Mouse (Mus musculus): ENCODE measurements around the gene Gm37240.

Gene Gm37240

DNA sequence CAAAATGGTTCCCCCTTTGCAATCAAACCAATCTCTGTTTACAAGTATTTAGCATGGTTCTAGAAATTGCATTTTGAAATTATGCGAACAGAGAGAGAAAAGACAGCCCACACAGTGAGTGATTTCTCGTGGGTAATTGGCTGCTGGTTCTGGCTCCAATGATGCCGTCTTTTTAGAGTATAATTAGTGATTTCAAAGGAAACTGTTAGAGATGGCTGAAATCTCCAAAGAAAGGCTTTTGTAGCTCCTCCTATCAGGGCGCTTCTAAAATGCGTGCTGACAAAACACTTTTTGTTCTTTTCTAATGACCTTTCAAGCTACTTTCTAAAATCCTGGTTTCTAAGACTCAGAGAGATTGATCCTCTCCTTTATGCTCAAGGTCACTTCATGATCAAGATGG, 569.1 kb downstream of the Gm37240 start:
- DNase-seq, result no peak

DNA sequence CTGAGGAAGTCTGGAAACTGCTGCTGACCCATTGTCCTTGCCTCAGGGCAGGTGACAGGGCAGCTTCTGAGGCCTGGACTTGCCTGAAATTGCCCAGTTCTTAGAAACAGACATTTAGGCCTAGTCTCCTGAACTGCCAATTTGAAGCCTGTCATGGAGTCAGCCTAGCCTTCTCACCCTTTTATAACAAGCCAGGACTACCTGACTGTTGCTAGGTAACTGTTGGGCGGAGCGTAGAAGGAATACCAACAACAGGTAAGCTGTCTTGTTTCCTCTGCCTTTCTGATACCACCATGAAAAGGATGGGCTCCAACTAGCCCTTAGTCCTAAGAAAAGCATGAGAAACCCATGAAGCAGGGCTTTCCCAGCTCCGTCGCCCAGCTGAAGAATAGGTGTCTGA, 570.0 kb downstream of the Gm37240 start:
- DNase-seq, result no peak

DNA sequence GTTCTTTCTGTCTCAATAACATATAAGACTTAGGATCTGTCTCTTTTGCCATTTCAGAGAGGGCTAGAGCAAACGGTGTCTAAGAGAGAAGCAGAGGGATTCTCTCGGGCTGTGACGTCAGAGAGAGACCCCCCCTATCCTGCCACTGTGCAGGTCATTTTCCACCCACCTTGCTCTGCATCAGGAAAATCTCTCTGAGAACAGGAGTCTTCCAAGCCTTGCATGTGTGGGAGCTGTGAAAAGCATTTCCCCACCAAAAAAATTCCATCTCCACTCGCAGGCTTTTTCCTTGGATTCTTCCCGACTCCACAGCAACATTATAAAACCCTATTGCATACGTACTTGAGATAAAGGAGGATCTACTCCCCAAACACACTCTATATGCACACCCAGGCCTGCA, 572.4 kb downstream of the Gm37240 start:
- DNase-seq, result no peak

DNA sequence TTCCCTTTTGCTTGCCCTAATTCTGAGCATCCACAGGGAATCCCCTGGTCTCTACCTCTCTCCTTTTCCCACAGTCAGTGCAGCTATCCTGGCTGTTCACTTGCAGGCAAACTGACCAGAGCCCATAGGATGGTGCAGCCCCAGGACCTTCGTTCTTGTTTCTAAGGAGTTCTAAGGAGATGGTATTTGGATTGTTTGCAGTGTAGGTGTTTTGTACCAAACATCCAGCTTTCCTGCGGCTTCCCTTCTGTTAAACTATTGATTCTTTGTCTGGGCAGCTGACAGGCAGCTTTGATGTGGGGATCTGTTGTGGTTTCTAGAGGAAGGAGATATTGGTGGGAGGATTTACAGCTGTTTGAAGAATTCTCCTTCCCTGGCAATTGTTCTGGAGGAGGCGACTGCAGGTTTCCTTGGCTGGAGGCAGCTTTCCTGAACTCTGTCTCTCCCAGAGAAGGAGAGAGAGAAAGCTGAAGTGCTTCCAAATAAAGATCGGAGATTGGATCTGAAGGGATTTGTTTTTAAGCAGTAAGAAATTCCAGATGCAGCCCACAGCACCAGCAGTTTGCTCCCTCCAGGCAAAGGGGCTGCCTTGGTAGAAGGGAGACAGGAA, 573.6 kb downstream of the Gm37240 start:
- no peak for DNase-seq

DNA sequence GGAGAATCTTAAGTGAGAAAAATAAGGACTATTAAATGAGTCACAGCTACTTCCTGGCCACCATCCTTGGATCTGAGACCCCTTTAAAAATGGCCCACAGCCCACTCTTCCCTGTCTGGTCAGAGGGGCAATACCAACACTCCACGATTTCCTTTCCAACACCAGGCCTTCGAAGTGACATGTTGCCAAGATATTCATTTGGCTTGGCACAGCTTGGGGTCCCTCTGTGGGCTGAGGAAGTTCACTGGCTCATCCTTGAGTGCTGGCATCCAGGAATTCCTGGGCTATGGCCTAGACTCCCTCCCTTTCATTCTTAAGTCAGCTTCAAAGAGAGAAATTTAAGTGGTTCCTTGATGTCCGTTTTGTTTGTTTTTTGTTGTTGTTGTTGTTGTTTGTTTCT, 576.1 kb downstream of the Gm37240 start:
- DNase-seq, result peak in 1 of 2 experiments; percentile 31

DNA sequence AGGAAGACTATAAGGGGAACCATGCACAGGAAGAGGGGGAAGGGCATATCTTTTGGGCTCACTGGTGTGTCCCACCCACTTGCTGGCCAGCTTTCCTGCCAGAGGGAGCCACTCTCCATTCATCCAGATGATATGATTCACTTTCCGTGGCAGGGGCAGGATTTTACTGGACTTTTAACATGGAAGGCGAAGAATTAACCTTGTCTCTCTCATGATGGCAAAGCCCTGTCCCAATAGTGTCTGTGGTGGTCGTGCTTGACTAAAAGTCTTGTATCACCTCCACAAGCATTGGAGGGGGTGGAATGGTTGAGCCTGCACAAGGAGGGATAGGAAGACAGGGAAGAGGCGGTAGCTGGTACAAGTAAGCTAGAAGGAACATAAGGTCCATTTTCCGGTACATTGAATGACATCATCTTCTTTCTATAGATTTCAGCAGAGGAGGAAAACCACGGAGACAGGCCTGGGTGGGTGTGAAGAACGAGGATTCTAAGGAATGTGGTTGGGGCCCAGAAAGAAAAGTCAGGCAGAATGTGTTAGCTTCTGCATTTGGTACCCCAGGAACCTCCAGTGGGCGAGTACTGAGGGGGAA, 576.8 kb downstream of the Gm37240 start:
- no peak for DNase-seq

DNA sequence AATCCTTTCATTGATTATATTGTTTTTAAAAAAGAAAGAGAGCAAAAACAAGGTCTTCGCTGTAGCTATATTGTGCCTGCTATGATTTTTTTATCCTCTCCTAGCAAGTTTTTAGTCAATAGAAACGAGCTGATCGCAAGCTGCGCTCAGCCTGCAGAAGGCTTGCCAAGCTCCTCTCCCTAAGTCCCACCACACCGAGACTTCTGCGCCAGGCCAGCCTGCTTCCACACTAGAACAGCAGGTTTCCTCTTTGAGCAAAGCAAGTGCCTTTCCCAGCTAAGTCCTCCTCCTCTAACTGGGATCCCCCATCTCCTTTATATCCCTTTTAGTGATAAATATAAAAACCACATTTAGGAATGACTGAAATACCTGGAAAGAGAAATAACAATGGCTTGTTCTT, 578.1 kb downstream of the Gm37240 start:
- peak in 1 of 2 experiments; percentile 47 for DNase-seq

DNA sequence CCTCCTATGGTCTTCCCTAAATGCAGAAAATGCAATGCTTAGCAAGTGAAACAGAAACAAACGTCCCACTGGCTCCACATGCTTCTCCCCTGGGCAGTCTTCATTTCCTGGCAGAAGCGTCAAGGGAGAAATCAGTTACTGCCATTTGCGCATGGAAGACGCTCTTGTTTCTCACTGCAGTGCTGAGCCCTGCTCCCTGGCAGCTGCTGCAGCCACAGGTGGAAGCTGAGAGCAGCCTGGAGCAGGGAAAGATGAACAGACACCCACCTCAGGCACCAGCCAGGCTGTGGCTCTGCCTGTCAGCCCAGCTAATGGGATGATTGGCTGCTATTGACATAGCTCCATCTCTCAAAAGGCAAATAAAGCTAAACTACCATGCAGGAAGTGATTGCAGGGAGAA, 578.6 kb downstream of the Gm37240 start:
- peak; percentile 41 to 42 for DNase-seq

DNA sequence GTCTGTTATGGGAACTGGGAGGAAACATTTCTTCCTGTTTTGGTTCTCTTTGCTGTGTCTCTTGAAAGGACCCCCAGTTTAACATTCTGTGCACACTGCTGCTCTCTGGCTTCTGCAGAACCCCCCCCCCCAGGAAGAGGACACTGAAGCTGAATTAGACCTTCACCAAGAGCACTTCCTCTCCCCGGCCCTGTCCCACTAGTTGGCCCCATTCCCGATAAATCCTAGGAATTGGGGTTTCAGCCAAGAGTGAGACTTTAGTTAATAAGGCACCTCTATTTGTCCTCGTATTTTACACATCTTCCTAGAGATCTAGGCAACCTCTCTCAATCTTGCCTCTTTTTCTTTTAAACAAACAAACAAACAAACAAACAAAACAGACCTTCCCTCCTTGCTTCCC, 585.5 kb downstream of the Gm37240 start:
- DNase-seq, result no peak

DNA sequence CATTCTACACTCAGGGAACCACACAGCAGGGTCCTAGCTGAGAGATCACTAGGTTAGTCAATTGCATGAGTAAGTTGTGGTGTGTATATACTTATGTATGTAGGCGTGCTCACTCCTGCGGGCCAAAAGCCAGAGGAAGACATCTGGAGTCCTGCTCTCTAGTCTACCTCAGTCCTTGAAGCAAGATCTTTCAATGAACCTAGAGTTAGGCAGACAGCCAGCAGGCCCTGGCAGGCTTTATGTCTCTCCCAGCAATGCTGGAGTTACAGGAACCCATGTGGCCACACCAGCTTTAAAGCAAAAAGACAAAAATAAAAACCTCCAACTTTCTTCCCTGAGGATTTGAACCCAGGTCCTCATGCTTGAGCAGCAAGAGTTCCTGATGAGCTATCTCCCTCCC, 586.0 kb downstream of the Gm37240 start:
- DNase-seq, result peak in 1 of 2 experiments; percentile 41

DNA sequence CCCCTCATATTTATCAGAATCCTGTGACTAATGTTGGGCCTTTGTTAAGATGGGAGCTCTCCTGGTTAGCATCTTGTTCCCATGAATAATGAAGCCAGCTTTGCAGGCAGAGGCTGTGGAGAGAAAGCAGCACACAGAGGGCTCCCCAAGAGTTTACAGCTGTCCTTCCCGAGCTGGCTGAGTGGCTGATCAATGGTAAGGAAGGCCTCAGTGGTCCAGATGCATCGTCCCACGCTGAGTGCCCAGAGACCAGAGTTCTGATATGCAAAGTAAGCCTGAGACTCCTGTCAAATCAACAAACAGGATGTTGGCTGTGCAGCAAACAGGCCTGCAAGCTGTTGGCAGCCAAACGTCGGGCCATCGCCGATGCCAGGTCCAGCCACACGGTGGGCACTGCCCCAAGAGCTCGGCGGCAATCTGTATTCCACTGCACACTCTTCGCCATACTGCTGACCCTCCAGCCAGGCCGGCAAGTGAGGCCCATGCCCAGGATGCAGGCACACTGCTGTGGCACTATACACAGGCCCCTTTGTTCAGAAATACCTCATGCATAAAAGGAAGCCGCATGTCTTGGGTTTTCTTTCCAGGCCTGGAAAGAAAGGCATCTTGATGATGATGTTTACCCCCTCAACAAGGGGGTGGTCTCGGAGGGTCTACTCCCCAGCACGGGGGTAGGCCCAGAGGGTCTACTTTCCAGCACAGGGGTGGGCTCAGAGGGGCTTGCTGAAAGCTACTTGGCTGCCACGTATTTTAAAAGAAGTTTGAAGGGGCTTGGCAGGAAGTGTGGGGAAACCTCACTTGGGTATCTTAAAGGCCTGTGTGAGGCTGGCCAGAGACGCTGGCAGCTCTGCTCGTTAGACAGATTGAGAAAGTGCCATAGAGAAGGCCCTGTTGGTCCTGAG, 587.4 kb downstream of the Gm37240 start:
- DNase-seq, result peak; percentile 69 to 75

DNA sequence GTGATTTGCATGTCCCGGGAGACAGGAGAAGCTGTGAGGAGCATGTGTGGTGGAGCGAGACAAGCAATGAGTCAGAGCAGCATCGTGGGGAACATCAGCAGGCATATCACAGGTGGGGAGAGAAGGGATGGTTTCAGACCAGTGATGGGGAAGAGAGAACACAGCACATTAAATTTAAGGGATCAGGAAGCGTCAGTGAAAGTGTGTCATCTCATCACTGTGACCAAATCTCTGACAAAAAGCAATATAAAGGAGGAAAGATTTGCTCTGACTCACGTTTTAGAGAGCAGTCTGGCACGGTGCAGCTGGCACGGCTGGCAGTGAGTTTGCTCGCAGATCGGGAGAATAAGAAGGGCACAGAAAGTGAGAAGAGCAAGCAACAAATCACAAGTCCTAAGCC, 592.1 kb downstream of the Gm37240 start:
- peak in 1 of 2 experiments; percentile 39 for DNase-seq

DNA sequence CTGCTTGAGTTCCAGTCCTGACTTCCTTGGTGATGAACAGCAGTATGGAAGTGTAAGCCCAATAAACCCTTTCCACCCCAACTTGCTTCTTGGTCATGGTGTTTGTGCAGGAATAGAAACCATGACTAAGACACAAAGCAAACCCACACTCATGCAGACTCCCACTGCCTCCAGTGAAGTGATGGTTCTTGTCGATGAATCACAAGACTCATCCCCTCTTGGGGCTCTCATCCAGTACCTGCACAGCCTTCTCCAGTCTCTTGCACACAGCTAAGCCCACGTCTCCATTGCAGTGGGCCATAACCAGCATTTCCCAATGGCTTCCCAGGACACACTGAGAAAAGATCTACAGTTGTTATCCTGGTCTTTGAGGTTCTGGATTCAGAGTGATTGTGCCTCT, 599.7 kb downstream of the Gm37240 start:
- no peak for DNase-seq

DNA sequence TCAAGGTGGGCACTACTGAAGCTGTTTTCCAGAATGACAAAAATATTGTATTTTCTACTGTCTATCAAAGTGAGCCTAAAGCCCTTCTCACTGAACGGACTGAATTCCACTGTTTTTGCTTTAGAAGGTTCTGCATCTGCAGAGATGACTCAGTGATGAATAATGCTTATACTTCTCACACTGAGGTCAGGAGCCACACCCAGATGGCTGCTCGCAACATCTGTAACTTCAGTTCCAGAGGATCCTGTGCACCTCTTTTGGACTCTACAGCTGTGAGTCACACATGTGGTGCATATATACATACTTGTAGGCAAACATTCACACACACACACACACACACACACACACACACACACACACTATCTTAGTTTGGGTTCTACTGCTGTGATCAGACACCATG, 602.8 kb downstream of the Gm37240 start:
- no peak for DNase-seq

DNA sequence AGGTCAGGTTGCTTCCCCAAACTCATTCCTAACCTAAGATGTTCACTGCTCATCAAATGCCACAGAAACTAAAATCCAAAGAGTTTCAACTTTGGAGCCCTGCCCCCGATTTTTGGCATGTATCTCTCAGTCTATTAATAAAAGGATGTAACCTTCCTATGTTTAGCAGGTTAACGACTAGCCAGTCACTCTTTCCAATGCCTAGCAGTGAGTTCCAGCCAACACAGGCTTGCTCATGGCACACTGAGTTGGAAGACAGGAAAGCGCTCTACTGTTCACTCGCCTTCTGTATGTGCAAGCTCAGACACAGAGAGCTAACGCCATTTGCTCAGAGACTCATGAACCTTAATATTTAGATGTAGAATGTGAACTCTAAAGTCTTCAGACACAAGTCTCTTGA, 604.5 kb downstream of the Gm37240 start:
- no peak for DNase-seq

DNA sequence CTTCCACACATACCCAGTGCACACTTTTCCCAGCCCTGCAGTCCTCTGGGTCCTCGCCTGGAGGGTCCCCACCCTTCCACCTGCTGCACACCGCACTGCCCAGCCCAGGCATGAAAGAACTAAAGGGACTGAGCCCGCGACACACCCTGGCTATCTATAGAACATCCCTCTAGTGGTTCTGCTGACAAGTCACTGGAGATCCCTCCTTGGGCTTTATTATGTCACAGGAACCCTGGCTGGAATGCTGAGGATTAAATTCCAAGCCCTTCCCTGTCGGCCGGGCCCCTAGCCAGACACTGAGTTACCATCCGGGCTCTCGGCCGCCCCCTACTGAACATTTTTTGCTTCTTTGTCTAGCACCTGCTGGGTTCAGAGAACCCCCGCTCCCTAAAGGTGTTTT, 612.2 kb downstream of the Gm37240 start:
- DNase-seq, result peak; percentile 32 to 67

DNA sequence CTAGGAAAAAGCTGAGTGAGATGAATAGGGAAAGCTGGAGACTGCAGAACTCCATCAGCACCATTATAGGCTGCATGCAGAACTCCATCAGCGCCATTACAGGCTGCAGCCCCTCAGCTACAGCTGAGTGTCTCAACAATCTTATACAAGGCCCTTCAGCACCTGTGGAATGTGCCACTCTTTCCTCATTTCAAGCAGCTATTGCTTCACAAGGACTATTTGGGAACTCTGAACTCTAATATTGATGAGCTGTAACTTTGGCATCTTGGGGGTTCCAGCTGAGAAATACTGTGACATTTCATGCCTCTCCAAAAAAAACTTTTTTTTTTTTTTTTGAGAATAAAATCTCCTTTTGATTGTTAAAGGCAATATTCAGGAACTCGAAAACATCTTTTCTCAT, 615.8 kb downstream of the Gm37240 start:
- DNase-seq, result no peak

DNA sequence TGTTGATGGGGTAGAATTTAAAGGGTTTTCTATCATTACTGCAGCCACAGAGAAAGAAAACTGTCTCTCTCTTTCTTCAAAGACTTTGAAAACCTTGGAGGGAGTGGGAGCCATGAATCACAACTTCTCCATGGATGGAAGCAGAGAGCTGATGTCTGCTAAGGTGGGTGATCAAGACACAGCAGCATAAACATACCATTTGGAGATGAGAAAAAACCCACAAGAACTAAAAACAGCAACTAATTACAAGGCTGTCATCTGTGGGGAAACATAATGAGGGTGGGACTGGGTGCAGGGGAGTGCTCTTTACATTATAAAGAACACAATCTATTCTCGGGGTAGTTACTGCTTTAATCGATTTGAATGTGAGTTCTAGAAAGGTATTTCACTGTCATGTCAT, 622.4 kb downstream of the Gm37240 start:
- no peak for DNase-seq

DNA sequence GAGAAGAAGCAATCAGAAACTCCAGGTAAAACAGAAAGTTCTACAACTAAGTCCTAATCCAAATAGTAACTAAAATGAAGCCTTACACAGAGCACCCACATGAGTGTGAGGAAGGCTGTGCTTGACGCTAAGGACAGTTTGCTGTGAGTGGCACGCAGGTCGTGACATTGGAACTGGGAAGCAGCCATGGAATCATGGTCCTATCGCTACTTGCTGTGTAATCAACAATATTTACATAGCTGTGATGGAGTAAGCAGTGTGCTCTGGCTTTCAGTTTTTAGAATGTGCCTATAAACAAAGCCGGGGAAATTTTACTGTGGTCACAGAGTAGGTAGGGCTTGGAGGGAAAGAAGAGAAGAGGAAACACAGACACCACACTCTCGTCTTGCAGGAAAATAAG, 622.8 kb downstream of the Gm37240 start:
- no peak for DNase-seq

DNA sequence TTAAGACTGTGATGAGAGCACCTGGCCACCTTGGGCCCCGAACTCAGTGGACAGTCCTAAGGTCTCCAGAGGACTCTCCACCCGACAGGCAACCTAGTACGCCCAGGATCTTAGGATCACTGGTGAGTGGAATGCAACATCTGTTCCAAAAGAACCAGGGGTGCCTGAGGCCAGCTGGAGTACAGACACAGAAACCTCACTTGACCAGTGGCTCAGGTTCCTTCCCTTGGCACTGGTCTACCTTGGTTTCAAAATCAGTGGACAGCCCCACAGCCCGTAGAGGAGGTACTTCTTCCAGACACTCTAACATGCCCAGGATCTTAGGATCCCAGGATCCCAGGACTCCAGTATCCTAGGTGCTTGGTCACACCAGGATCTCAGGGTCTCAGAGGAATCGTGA, 632.8 kb downstream of the Gm37240 start:
- DNase-seq, result no peak

DNA sequence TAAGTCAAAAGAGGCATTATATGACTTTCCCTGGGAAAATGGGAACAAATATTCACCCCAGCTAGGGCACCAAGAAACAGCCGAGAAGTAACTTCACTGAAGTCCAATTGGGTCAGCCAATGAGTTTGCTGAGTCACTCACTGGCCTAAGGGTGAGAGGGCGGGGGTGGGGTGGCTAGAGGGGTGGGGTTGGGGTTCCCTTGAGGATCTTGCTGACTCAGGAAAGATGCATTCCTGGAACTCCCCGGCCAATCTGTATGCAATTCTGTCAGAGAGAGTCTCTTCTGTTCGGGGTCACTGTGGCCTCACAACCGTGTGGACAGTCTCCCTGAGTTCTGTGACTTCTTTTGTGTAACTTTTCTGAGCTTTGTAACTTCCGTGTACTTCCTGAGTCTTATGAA, 635.7 kb downstream of the Gm37240 start:
- no peak for DNase-seq

DNA sequence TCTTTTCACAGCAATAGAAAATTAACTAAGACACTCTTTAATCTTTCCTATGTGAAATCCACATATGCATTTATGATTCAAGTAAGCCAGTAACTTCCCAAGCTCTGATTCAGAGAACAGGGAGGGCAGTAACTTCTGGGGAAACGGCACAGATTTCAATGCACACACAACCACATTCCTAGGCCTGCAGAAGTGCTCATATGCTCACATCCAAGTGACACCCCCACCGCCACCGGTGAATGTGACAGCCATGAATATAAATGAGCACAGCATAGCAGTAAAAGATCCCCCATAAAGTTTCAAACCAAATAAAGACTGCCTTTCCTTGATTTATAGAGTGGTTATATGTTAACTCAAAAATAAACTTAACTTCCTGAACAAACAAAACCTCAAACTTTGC, 641.2 kb downstream of the Gm37240 start:
- no peak for DNase-seq

DNA sequence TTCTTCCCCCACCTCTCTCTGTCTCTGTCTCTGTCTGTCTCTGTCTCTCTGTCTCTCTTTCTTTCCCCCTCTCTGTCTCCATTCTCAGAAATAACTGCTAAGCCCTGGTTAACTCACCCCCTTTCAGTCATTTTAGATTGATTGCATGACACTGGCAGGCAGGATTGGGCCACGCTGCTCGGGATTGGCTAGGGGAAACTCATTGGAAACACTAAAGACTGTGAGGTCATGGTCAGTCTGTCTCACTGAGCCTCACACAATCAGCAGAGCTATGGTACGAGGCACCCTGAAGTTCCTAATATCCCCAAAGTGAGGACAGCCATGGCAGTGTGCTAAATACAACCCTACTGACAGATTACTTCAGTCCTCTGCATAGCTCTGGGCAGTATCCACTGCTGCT, 650.8 kb downstream of the Gm37240 start:
- no peak for DNase-seq

DNA sequence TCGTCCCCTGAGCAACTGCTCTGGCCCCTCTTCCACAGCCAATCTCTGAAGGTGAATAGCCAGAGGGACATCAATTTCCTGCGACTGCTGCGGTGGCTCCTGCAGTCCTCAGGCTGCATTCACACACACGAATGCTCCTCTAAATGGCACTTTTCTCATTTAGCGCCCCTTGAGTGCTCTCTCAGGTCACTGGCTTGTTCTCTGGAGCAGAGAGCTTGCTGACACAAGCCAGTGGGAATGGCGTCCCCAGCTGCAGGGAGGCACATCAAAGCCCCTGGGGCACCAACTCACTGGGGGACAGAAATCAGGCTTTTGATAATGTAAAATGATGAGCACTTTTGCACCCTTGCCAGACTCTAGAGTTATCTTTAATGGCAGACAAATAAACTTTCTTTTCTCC, 654.5 kb downstream of the Gm37240 start:
- no peak for DNase-seq
